Comparison of ENCODE assay signal across 7 mouse cellular contexts in genomic region chr19:36687843-36688637, GRCm38 (mm10). TPM values are rescaled to one million over a fixed set of nuclear protein-coding genes. Genes with fewer than 3 reads are reported as not detected.
DNase-seq lines count a peak whose midpoint lies in the region; ATAC-seq lines count a peak whose summit lies in the region.

No protein-coding gene starts in this region.

- peak; percentile 57 for DNase-seq in MN1 (ENCODE audit: low spot score)
- DNase-seq in adipocyte (ENCODE audit: low spot score), result peak; percentile 99
- DNase-seq in gastrocnemius, adult 8-10 months (ENCODE audit: low spot score in 2 of 2), result peak; percentile 53 to 69
- no peak for DNase-seq in spleen, postnatal 4 days (ENCODE audit: low spot score in 2 of 2)

- no peaks in the 10 kb centered on the region for H3K9me3 ChIP-seq in hindbrain, embryonic 16.5 days (ENCODE audit: control insufficient read depth, low read length)
- no peaks in the 10 kb centered on the region for H3K9me3 ChIP-seq in limb, embryonic 15.5 days
- H3K9me3 ChIP-seq in neural tube, embryonic 14.5 days (ENCODE audit: control insufficient read depth, low read length), result no peaks in the 10 kb centered on the region

- no peak overlapping the region for H3K4me3 ChIP-seq in hindbrain, embryonic 16.5 days (ENCODE audit: low read length)
- no peak overlapping the region for H3K4me3 ChIP-seq in limb, embryonic 15.5 days
- no peak overlapping the region for H3K4me3 ChIP-seq in neural tube, embryonic 14.5 days (ENCODE audit: low read depth, low read length)

- H3K27me3 ChIP-seq in hindbrain, embryonic 16.5 days (replicated peaks; ENCODE audit: control insufficient read depth, insufficient read depth, low read length), result no peaks in the 10 kb centered on the region
- no peaks in the 10 kb centered on the region for H3K27me3 ChIP-seq in limb, embryonic 15.5 days
- no peaks in the 10 kb centered on the region for H3K27me3 ChIP-seq in neural tube, embryonic 14.5 days (ENCODE audit: control insufficient read depth, insufficient read depth, low read length)

- peak overlapping the region; percentile 68 for H3K27ac ChIP-seq in hindbrain, embryonic 16.5 days (ENCODE audit: low read depth, low read length)
- H3K27ac ChIP-seq in limb, embryonic 15.5 days, result peak overlapping the region; percentile 94
- H3K27ac ChIP-seq in neural tube, embryonic 14.5 days (ENCODE audit: low read depth, low read length), result no peak overlapping the region; the same call in 1 of the 2 replicates

- no peak overlapping the region for H3K4me2 ChIP-seq in hindbrain, embryonic 16.5 days (ENCODE audit: low read length)
- no peak overlapping the region for H3K4me2 ChIP-seq in limb, embryonic 15.5 days
- H3K4me2 ChIP-seq in neural tube, embryonic 14.5 days (ENCODE audit: low read depth, low read length), result no peak overlapping the region

- WGBS in hindbrain, embryonic 16.5 days, result 48% methylated on average over 8 of the region's 8 CpGs
- 23% methylated on average over 8 of the region's 8 CpGs for WGBS in limb, embryonic 15.5 days
- WGBS in neural tube, embryonic 14.5 days, result 56% methylated on average over 8 of the region's 8 CpGs

- peak; percentile 79 for ATAC-seq in hindbrain, embryonic 16.5 days
- peak; percentile 95 for ATAC-seq in limb, embryonic 15.5 days (ENCODE audit: insufficient number of reproducible peaks, low FRiP score, low TSS enrichment, low read depth)
- peak; percentile 75; the same call in 1 of the 2 replicates for ATAC-seq in neural tube, embryonic 14.5 days (ENCODE audit: low read depth)

- H3K36me3 ChIP-seq in hindbrain, embryonic 16.5 days (ENCODE audit: control insufficient read depth, insufficient read depth, low read length), result no peaks in the 10 kb centered on the region
- no peaks in the 10 kb centered on the region for H3K36me3 ChIP-seq in limb, embryonic 15.5 days
- H3K36me3 ChIP-seq in neural tube, embryonic 14.5 days (ENCODE audit: control insufficient read depth, insufficient read depth, low read length), result no peaks in the 10 kb centered on the region

- peaks cover 4% of the 10 kb centered on the region for H3K4me1 ChIP-seq in hindbrain, embryonic 16.5 days (ENCODE audit: control insufficient read depth, insufficient read depth, low read depth, low read length)
- peaks cover 34% of the 10 kb centered on the region for H3K4me1 ChIP-seq in limb, embryonic 15.5 days
- H3K4me1 ChIP-seq in neural tube, embryonic 14.5 days (ENCODE audit: control insufficient read depth, insufficient read depth, low read length), result no peaks in the 10 kb centered on the region; the same call in 1 of the 2 replicates

- H3K9ac ChIP-seq in hindbrain, embryonic 16.5 days (ENCODE audit: low read depth, low read length), result no peak overlapping the region
- H3K9ac ChIP-seq in limb, embryonic 15.5 days, result no peak overlapping the region
- no peak overlapping the region for H3K9ac ChIP-seq in neural tube, embryonic 14.5 days (replicated peaks; ENCODE audit: low read depth, low read length)

RNA-seq across cellular contexts. Expression of gene Ppp1r3c, which starts 48.4 kb away (rescaled TPM):
- 100 to 1,000 TPM; 231 to 631 (median 418) TPM for total RNA-seq in gastrocnemius, adult 8-10 months (2022)
- polyA plus RNA-seq in hindbrain, embryonic 16.5 days (2015; fragmentation: Nextera tagmentation; extraction: Ambion mirVana), result 27.2 and 30.6 TPM in 2 replicates
- 20.6 and 21.4 TPM in 2 replicates for polyA plus RNA-seq in limb, embryonic 15.5 days (2015; fragmentation: Nextera tagmentation; extraction: Ambion mirVana)
- polyA plus RNA-seq in neural tube, embryonic 14.5 days (2014; fragmentation: Nextera tagmentation; extraction: Ambion mirVana), result 20.3 and 21.9 TPM in 2 replicates

Comparison
In these comparisons a context has a peak if more than half of its experiments do, and no peak if none do; other contexts are left out.
1. DNase-seq: peak in MN1 (single experiment), adipocyte (single experiment) and gastrocnemius, adult 8-10 months (2 of 2); none in spleen, postnatal 4 days (0 of 2).
2. Peak in every context shown above with its lines, with median percentiles within 50 percentile points of each other: ATAC-seq.